Mouse (Mus musculus) midbrain, embryonic 14.5 days (tissue): Measurements from ENCODE around the gene Fcrl6. TPM values are rescaled to one million over a fixed set of nuclear protein-coding genes. Genes with fewer than 3 reads are reported as not detected.

Experiments used
- ATAC-seq: fragments of 200-750 bp; cut with Nextera tagmentation; 2 replicates; pipeline ENCODE4 v1.8.0; 2017; ENCODE audit warnings: moderate number of reproducible peaks, moderate library complexity; ENCODE audit not compliant: low FRiP score, low TSS enrichment
- DNase-seq: peaks from one replicate; pipeline ENCODE4 v3.0.0-alpha.2; 2015
- H3K27ac ChIP-seq: fragments of 300-500 bp; sonication (generic); replicated peaks from 2 replicates; pipeline ENCODE4 v1.5.1; 2014; ENCODE audit warnings: mild to moderate bottlenecking, low read depth, low read length, moderate library complexity
- H3K27me3 ChIP-seq: fragments of 300-500 bp; sonication (generic); 2 replicates; pipeline ENCODE4 v1.6.1; 2014; ENCODE audit warnings: low read length, control low read depth, mixed read lengths; ENCODE audit not compliant: control insufficient read depth, insufficient read depth
- H3K36me3 ChIP-seq: fragments of 300-500 bp; sonication (generic); 2 replicates; pipeline ENCODE4 v1.6.1; 2014; ENCODE audit warnings: low read length, control low read depth; ENCODE audit not compliant: control insufficient read depth, insufficient read depth
- H3K4me1 ChIP-seq: fragments of 300-500 bp; sonication (generic); 2 replicates; pipeline ENCODE4 v1.6.1; 2014; ENCODE audit warnings: mild to moderate bottlenecking, antibody characterized with exemption, low read length, control low read depth; ENCODE audit not compliant: control insufficient read depth, insufficient read depth
- H3K4me2 ChIP-seq: fragments of 300-500 bp; sonication (generic); 2 replicates; pipeline ENCODE4 v1.6.1; 2014; ENCODE audit warnings: mild to moderate bottlenecking, low read length, moderate library complexity
- H3K4me3 ChIP-seq: fragments of 300-500 bp; sonication (generic); replicated peaks from 2 replicates; pipeline ENCODE4 v1.5.1; 2014; ENCODE audit warnings: low read depth, low read length
- H3K9ac ChIP-seq: fragments of 300-500 bp; sonication (generic); replicated peaks from 2 replicates; pipeline ENCODE4 v1.6.1; 2014; ENCODE audit warnings: mild to moderate bottlenecking, low read length, moderate library complexity
- H3K9me3 ChIP-seq: fragments of 300-500 bp; sonication (generic); 2 replicates; pipeline ENCODE4 v1.6.1; 2016; ENCODE audit warnings: low read length, control low read depth, mixed read lengths; ENCODE audit not compliant: control insufficient read depth
- whole genome bisulfite sequencing: fragments of 180-500 bp; shearing (Covaris S2); extraction: QIAGEN DNeasy Blood & Tissue Kit; methylation state at CpG from one replicate; pipeline ENCODE4 v1.1.7; 2014; 5-methylcytosine and 5-hydroxymethylcytosine counted together
- polyA plus RNA-seq: library from polyadenylated mRNA; unstranded; fragments of >200 nt; fragmentation: Nextera tagmentation; extraction: Ambion mirVana; gene quantifications from 2 replicates; pipeline ENCODE4 v1.2.1, GENCODE M21; 2014

Fcrl6 gene
- polyA plus RNA-seq, 1 experiment from 2014 or later: 0.14 TPM

- 86% methylated on average over 7 of the region's 7 CpGs for WGBS
- DNase-seq: no peak
- Histone ChIP-seq H3K4me1 (peaks cover 12% of the 10 kb centered on the region), H3K27ac (no peak within 1 kb of the TSS), H3K4me3 (no peak within 1 kb of the TSS), H3K36me3 (no peaks in the 10 kb centered on the region), H3K27me3 (no peaks in the 10 kb centered on the region), H3K9me3 (no peaks in the 10 kb centered on the region), H3K4me2 (no peak within 1 kb of the TSS), H3K9ac (no peak within 1 kb of the TSS)
- ATAC-seq: no peak
Observed at GRCm38 (mm10) chr1:172590385-172590784, 12.0 kb downstream of the Fcrl6 start, which contains the start of gene Slamf8. Gene Slamf8, minus strand, starts transcription at chr1:172590568.

- H3K27me3 ChIP-seq: no peaks in the 10 kb centered on the region
- H3K4me2 ChIP-seq: peak overlapping the region; percentile 28
- DNase-seq (peak; percentile 64), ATAC-seq (peak; percentile 60; the same call in 1 of the 2 replicates)
- peak overlapping the region; percentile 37 for H3K27ac ChIP-seq
- H3K9ac ChIP-seq: peak overlapping the region; percentile 26; the same call in 1 of the 2 replicates
- H3K4me1 ChIP-seq: peaks cover 12% of the 10 kb centered on the region
- H3K9me3 ChIP-seq: no peaks in the 10 kb centered on the region
- H3K36me3 ChIP-seq: no peaks in the 10 kb centered on the region
- H3K4me3 ChIP-seq: no peak overlapping the region
- WGBS: 14% methylated on average over 26 of the region's 26 CpGs
Observed at GRCm38 (mm10) chr1:172585612-172586567, 16.5 kb downstream of the Fcrl6 start.

- 46% methylated on average over 4 of the region's 4 CpGs for WGBS
- H3K36me3 ChIP-seq: no peaks in the 10 kb centered on the region
- 0 out of 2 replicates have a peak overlapping the region, but pooled peaks have one; percentile 28 for H3K4me2 ChIP-seq
- no peaks in the 10 kb centered on the region for H3K27me3 ChIP-seq
- H3K9me3 ChIP-seq: no peaks in the 10 kb centered on the region
- DNase-seq (no peak), ATAC-seq (peak; percentile 1; the same call in 1 of the 2 replicates)
- peaks cover 12% of the 10 kb centered on the region for H3K4me1 ChIP-seq
- H3K4me3 ChIP-seq: no peak overlapping the region
- H3K9ac ChIP-seq: no peak overlapping the region
- no peak overlapping the region for H3K27ac ChIP-seq
Observed at GRCm38 (mm10) chr1:172585026-172585425, 17.3 kb downstream of the Fcrl6 start.

- H3K4me2 ChIP-seq: no peak overlapping the region
- no peak for DNase-seq
- H3K9me3 ChIP-seq: no peaks in the 10 kb centered on the region
- no peak overlapping the region for H3K9ac ChIP-seq
- no peaks in the 10 kb centered on the region for H3K27me3 ChIP-seq
- peaks cover 12% of the 10 kb centered on the region for H3K4me1 ChIP-seq
- no peak for ATAC-seq
- WGBS: 86% methylated on average over 6 of the region's 6 CpGs
- H3K4me3 ChIP-seq: no peak overlapping the region
- H3K36me3 ChIP-seq: no peaks in the 10 kb centered on the region
- no peak overlapping the region for H3K27ac ChIP-seq
Observed at GRCm38 (mm10) chr1:172584271-172584670, 18.1 kb downstream of the Fcrl6 start.

- Histone ChIP-seq H3K4me1 (peaks cover 12% of the 10 kb centered on the region), H3K4me2 (no peak overlapping the region), H3K36me3 (no peaks in the 10 kb centered on the region), H3K9me3 (no peaks in the 10 kb centered on the region), H3K27ac (no peak overlapping the region), H3K9ac (no peak overlapping the region), H3K4me3 (no peak overlapping the region), H3K27me3 (no peaks in the 10 kb centered on the region)
- ATAC-seq: no peak
- 87% methylated on average over 8 of the region's 8 CpGs for WGBS
- DNase-seq: no peak
Observed at GRCm38 (mm10) chr1:172582436-172582835, 19.9 kb downstream of the Fcrl6 start.

- DNase-seq: no peak
- no peak for ATAC-seq
- Histone ChIP-seq H3K27me3 (no peaks in the 10 kb centered on the region), H3K36me3 (no peaks in the 10 kb centered on the region), H3K9ac (no peak overlapping the region), H3K27ac (no peak overlapping the region), H3K4me2 (no peak overlapping the region), H3K4me3 (no peak overlapping the region), H3K4me1 (no peaks in the 10 kb centered on the region), H3K9me3 (no peaks in the 10 kb centered on the region)
- WGBS: 82% methylated on average over 6 of the region's 6 CpGs
Observed at GRCm38 (mm10) chr1:172580116-172580515, 22.2 kb downstream of the Fcrl6 start.

- DNase-seq (no peak), ATAC-seq (no peak)
- Histone ChIP-seq H3K9ac (no peak overlapping the region), H3K4me1 (no peaks in the 10 kb centered on the region), H3K27me3 (0 out of 2 replicates have a peak, but pooled peaks cover 1% of the 10 kb centered on the region), H3K9me3 (no peaks in the 10 kb centered on the region), H3K4me3 (no peak overlapping the region), H3K36me3 (no peaks in the 10 kb centered on the region), H3K27ac (no peak overlapping the region), H3K4me2 (no peak overlapping the region)
- WGBS: 77% methylated on average over 4 of the region's 4 CpGs
Observed at GRCm38 (mm10) chr1:172567758-172568157, 34.6 kb downstream of the Fcrl6 start.

- Histone ChIP-seq H3K27ac (no peak overlapping the region), H3K9ac (no peak overlapping the region), H3K9me3 (no peaks in the 10 kb centered on the region), H3K36me3 (no peaks in the 10 kb centered on the region), H3K4me1 (no peaks in the 10 kb centered on the region), H3K4me2 (no peak overlapping the region), H3K27me3 (peaks cover 15% of the 10 kb centered on the region), H3K4me3 (no peak overlapping the region)
- DNase-seq (no peak), ATAC-seq (no peak)
- WGBS: 78% methylated on average over 3 of the region's 3 CpGs
Observed at GRCm38 (mm10) chr1:172566131-172566530, 36.2 kb downstream of the Fcrl6 start.

GRCm38 (mm10) chr1:172563465-172563828, 38.9 kb downstream of the Fcrl6 start:
- no peaks in the 10 kb centered on the region for H3K9me3 ChIP-seq
- DNase-seq: no peak
- WGBS: 2% methylated on average over 10 of the region's 10 CpGs
- peak overlapping the region; percentile 77 for H3K9ac ChIP-seq
- ATAC-seq: no peak
- H3K4me2 ChIP-seq: peak overlapping the region; percentile 96
- no peaks in the 10 kb centered on the region for H3K4me1 ChIP-seq
- no peak overlapping the region for H3K27ac ChIP-seq
- peak overlapping the region; percentile 64 for H3K4me3 ChIP-seq
- H3K27me3 ChIP-seq: peaks cover 25% of the 10 kb centered on the region
- H3K36me3 ChIP-seq: no peaks in the 10 kb centered on the region
